Mouse (Mus musculus) lung, postnatal 0 days (tissue): ENCODE data around the gene Itgam.

Source experiments
- CTCF ChIP-seq: IDR thresholded peaks from 2 replicates; pipeline ENCODE4 v1.5.1; 2016; ENCODE audit warnings: antibody characterized with exemption, mild to moderate bottlenecking
- EP300 ChIP-seq: IDR thresholded peaks from 2 replicates; pipeline ENCODE4 v1.6.1; 2016; ENCODE audit warnings: antibody characterized with exemption, mild to moderate bottlenecking, control low read depth

DNA sequence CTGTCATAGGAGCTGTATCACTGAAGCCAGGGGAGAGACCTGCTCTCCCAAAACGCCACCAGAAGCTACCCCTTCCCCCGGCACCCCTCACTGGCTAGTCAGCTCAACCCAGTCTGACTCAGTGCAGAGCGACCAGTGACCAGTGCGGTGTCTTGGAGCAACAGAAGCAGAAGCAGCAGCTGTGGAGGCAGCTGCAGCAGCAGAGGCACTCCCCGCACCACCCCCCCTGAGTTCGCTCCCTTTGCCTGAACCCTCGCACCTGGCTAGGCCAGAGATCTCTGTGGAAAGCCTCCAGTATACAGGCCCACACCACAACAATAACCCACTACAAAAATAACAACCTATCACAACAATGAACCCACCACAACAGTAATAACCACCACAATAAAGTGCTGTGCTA, 3.9 kb upstream of the Itgam start:
- no peak for TF ChIP-seq EP300
- TF ChIP-seq CTCF, result no peak
